Mouse (Mus musculus) bone marrow macrophage, adult 2 months (primary cell): ENCODE measurements around the gene Prdm11.

Experiments
- CTCF ChIP-seq: IDR thresholded peaks from 2 replicates; pipeline ENCODE4 v1.5.1; 2012; ENCODE audit warnings: low read depth, mild to moderate bottlenecking, low read length, moderate library complexity
- POLR2A ChIP-seq: IDR thresholded peaks from 2 replicates; pipeline ENCODE4 v1.6.1; 2012; ENCODE audit warnings: mild to moderate bottlenecking, low read depth, low read length, borderline replicate concordance

DNA sequence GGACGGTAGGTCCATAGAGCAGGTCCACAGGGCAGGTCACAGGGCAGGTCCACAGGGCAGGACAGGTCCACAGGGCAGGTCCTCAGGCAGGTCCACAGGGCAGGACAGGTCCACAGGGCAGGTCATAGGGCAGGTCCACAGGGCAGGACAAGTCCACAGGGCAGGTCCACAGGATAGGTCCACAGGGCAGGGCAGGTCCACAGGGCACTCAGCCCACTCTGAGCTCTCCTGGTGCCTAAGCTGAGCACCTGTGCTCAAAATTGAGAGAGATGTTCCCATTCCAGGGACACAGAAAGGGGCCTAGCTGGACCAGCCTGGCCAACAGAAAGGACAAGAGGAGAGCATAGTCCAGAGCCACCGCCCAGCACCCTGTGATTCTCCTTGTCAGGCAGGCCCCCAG, 46.4 kb upstream of the Prdm11 start:
- TF ChIP-seq CTCF, result no peak
- no peak for TF ChIP-seq POLR2A
